Mouse (Mus musculus): ENCODE data around the gene Fam219a.

Gene Fam219a

DNA sequence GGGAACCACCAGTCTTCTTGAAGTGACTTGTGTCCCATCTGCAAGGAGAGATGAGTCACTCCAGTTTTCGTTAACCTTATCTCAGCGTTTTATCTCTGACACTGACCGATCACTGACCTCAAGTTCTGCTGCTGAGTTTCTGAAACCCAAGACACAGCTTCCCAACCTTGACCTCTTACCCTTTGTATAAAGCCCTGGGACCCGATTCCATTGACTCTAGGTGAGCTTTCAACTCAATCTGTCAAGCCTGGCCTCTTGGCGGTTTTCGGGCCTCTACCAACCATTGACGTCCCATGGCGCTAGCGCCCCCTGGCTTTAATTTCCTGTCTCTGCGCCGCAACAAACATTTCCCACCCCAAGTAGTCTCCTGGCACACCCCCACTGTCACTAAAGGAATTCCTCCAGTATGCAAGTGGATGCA is 64.2 kb downstream of the Fam219a start:
- peak; percentile 35 for DNase-seq (ENCODE audit: low spot score)

DNA sequence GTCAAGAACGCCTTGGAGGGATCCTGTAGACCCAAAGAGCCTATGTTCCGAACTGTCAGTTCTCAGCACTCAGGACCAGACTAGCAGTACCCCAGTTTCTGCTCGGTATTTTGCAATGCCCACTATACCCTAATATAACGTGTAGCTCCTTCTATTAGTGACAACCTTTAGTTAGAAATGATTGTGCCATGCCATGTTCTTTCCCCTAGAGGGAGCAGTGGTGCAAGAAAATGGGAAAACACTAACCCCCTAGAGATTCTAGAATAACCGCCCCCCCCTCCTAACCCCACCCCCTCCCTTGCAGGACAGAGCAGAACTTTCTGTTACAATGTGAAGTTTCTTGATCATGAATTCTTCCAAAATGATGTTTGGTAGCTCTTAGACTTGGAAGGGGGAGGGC is 65.0 kb downstream of the Fam219a start:
- no peak for DNase-seq (ENCODE audit: low spot score)

DNA sequence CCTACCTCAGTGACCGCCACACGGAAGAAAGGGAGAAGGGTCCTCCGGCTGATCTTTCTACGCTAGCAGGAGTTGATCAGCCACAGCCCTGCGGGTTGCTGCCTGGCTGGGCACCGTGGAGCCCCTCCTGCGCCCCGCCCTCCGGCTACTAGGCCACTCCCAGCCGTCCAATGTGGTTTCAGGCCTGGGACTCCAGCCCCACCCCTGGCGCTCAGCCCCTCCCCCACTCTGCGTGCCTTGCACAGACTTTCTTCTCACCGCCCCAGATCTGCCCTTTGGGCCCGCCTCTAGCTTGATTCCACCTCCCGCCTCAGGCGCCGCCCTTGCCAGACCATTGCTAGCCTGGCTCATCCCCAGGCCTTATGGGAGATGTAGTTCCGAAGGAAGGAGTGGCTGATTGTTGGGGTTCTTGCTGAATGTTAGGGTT is 66.3 kb downstream of the Fam219a start, which contains the start of gene AI464131:
TSS of gene AI464131 (minus strand) at position 91 of the 427 bp plus-strand sequence.
- DNase-seq (ENCODE audit: low spot score) = peak; percentile 98

DNA sequence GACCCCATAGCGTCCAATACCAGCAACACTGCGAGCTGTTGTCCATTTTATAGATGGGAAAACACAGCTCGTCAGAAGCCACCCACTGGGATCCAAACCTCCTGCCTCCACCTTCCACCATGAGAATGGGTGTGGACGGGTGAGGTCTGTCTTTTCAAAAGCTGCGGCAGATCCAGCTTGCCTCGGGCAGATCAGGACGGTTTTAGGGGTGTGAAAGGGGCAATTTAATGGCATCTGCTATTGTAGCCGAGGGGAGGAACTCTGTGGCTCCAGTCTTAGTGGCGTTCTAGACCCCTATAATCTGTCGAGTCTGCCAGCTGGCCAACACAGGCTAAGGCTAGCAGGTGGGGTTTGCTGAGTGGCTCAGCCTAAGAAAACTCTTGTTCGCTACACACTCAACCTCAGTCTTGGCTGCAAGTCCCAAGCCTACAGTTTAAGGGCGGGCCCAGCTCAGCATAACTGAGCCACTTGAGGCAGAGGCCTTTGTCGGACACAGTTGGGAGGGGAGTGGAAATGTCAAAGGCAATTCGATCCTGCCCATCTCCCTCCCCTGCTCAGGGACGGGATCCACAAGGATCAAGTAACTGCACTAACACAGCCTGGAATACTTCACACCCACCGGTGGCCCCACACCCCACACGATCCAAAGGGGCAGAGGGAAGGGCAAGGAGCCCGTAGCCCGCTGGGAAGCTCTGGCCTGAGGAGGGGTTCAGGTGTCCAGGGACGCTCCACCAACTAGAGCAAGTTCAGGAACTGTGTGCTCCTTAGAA is 67.0 kb downstream of the Fam219a start:
- DNase-seq (ENCODE audit: low spot score) = peak; percentile 77

DNA sequence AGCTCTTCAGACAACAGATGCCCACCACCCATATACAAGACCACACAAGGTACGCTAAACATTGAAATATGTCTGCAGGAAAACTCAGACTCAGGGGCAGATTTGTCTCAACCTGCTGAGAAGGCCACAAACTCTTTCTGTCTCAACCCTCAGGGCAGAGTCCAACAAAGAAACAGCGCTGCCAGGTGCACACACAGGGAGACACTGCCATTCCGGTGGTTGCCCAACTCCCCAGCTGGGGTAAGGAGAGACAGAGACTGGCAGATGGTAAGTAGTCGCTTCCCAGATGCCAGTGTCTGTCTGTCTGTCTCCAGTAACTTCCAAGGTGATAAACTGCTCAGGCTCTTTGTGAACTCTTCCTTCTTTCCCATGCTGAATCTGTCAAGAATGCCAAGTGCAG is 68.6 kb downstream of the Fam219a start:
- no peak for DNase-seq (ENCODE audit: low spot score)

DNA sequence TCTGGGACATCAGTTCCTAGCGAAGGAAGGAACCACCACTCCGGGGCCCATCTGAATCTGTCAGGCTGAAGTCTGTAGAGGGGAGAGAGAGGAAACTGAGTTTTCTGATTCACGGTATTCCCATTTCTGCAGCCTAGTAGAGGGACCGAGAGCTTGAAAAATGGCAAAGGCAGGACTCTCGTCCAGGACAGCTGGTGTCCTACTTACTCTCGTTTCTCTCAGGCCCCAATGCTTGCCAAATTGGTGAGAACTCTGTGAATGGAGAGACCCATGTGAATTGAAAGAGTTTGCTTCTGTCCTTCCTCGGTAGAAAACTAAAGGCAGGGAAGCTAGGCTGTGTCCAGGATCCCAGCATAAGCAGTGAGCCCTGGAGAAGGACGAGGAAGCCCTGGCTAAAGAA is 69.7 kb downstream of the Fam219a start:
- no peak for DNase-seq (ENCODE audit: low spot score)

DNA sequence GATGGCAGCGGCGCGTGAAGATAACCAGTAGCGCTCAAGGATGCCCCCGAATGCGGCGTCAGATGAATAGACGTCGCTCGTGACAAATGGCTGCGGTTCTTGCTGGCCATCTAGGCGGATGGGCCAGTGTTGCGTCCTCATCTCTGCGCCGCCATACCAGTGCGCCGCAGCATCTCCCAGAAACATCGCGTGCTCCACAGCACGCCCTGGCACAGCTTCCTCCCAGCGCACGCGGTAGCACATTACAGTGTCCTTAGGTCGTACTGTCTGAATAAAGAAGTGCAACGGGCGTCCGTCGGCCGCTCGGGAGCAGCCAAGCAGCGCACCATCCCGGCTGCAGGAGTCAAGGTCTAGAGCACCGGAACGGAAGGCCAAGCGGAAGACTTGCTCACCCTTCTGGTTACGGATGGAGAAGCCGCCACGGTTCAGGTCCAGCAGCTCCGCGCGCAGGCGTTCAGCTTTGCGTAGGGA is 70.4 kb downstream of the Fam219a start:
- DNase-seq (ENCODE audit: low spot score) = no peak

DNA sequence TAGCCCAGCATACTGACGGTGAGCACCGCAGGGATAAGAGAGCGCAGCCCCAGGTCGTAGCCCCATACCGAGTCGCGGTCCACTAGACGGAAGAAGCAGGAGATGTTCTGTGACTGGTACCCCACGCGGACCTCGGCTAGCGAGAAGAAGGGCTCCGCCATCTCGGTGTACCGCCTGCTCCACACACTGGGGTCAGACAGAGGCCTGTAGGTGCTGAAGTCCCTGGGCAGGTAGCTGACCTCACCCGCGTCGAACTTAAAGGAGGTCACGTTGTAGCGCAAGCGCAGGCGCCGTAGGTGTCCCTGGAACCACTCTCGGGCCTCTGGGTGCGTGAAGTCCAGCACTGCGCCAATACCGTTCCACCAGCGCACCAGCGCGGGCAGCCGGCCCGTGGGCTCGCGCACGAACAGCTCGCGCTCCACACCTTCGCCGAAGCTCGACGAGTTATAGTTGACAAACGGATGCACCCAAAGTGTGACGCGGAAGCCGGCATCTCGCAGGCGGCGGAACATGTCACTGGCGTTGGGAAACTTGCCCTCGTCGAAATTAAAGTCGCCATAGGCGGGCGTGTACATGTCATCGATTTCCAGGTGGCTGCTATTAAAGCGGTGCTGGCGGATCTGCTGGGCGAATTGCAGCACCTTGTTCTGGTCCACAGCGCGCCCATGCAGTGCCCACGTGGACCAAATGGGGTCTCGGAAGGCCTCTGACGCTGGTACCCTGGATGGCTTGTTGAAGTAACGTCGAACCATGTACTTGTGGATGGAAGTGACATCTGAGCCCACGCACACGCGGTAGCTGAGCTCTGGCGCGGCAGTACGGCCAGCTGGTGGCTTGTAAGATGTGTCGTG is 71.1 kb downstream of the Fam219a start:
- no peak for DNase-seq (ENCODE audit: low spot score)

DNA sequence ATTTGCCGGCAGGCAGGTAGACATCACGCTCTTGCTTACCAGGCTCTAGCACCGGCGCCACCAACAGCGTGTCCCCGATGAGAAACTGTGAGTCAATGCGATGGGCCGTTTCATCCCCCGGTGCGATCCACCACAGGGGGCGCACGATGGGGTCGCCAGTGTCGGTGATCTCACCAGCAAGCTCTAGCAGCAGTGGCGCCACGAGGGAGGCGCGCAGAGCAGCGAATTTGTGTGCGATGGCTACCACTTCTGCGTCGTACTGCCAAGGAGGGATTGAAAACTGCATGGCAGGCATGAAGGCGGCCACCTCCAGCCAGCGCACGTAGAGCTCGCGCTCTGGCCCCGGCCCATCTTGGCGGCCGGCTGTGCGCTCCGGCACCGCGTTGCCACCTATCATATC is 71.8 kb downstream of the Fam219a start:
- no peak for DNase-seq (ENCODE audit: low spot score)

DNA sequence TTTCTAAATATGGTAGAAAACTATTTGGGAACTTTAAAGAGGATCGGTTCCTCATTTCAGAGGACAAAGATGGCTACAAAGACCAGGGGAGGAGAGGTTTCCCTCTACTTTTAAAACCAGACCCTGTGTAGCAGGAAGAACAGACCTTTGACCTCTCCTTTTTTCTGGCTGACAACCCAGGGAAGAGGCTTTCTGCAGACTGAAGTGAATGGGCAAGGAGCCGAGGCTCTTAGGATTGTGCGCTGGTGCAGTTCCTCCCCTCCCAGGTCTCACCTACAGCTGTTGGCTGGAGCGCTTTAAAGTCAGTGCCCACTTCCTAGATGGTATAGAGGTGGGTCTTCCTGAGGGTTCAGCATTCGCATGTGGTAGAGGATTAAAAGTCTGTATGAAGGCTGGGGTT is 72.3 kb downstream of the Fam219a start:
- DNase-seq (ENCODE audit: low spot score) = no peak

DNA sequence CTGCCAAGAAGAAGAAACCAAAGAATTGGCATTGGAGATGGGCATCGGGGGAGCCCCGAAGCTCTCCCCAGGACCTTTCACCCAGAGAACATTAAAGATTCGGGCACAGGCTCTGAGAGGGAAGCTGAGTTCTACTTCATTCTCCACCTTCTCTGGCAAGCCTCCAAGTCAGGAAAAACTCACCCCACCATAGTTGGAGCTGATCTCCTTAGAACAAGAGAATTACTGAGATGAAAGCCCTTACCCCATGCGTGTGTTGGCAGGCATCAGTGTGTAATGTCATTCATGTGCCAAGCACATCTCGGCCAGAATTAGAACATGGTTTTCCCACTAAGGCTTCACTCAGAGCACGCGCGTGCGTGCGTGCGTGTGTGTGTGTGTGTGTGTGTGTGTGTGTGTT is 73.5 kb downstream of the Fam219a start:
- peak; percentile 36 for DNase-seq (ENCODE audit: low spot score)

DNA sequence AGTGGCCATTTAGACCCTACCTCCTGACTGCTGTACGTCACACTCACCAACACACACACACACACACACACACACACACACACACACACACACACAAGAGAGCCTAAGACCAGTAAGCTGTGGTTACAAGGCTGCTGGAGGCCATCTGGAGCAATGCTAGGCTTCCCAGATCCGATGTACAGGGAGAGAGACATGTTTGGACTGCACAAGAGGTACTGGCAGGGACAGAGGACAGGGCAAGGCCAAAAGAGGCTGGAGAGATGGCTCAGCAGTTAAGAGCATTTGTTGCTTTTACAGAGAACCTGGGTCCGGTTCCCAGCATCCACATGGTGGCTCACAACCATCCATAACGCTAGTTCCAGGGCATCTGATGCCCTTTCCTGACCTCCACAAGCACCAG is 74.3 kb downstream of the Fam219a start:
- DNase-seq (ENCODE audit: low spot score) = no peak

DNA sequence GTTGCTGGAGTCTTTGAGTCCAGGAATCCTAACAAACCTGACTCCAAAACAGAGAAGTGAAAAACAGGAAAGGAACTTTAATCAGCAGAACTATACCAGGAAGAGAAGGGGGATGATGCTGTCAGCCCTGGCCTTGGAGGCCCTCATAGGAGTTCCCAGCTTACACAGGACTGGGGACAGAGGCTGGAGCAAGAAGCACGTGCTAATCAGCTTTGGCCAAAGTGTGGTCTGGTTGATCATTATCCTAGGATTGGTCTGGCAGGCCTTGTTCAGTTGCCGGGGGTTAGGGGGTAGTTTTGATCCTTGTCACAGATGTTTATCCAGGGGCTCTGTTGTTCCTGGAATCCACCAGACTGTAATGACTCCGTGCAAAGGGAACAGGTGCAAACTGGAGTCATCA is 75.0 kb downstream of the Fam219a start:
- DNase-seq (ENCODE audit: low spot score) = no peak

DNA sequence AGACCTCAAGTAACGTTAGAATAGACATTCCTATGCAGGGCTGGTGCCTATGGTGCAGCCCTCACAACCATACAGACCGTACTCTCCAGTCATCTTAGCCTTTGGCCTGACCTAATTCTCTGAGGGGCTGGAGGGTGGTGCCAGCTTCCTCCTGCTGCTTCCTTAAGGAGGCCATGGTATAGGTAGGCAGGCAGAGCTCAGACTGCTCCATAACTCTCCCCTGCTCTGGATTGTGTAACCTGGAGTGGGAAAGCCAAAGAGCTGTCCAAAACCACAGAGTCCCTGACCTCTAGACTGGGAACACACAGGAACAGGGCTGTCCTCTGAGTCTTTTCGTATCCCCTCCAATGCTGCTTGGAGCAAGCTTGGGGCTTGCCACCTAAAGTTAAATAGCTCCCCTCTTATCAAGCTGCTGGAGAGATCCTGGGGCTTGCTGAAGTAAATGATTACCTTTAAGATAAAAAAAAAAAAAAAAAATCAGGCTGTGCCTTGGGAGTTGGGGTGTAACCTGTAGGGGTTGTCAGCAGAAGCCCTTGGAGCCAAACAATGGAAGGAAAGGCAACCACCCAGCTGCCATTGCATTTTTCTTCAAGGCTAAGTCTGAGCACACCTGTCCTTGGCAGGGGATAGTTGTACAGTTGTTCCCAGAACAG is 75.7 kb downstream of the Fam219a start:
- DNase-seq (ENCODE audit: low spot score) = peak; percentile 81

DNA sequence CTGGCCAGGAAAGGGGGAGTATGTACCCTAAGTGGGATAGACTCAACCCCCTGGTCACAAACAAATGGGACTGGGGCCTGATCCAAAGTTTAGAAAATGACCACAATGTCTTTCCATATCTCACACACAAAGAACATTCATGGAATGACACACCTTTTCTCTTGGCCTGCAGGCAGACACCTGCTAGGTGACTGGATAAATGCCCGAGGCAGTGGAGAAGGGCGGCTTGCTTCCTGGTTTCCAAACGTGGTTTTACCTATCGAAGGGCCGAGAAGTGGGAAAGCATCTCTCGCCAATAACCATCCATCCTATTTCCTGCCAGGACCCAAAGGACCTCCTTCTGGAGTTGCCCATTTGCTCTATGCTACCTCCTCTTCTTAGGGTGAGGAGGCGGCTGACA is 76.4 kb downstream of the Fam219a start:
- no peak for DNase-seq (ENCODE audit: low spot score)

DNA sequence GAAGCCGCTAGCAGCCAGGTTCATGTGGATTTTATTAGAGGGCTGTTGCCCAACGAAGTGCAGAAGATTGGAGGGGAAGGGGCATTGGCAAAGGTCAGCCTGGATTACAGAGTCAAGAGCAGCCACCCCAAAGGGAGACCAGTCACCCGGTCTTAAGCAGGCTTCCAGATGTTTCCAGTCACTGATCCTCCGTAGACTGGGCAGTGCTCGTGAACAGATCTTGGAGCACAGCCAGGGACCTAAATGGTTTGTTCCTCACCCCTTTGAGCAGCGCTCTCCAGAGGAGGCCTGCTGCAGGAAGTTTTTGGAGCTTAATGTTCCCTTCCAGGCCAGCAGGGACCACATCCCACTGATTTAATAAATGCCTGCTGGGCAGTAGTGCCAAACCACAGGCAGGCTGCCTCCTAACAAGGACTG is 87.7 kb downstream of the Fam219a start:
- DNase-seq (ENCODE audit: low spot score) = peak; percentile 75

DNA sequence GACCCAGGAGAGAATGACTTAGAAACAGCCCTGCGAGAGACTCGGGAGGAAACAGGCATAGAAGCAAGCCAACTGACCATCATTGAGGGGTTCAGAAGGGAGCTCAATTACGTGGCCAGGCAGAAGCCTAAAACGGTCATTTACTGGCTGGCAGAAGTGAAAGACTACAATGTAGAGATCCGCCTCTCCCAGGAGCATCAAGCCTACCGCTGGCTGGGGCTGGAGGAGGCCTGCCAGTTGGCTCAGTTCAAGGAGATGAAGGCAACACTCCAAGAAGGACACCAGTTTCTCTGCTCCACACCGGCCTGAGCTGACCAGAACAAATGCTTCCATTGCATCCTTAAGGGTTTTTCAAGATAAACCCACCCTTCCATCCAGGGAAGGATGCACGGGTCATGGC is 89.1 kb downstream of the Fam219a start:
- no peak for DNase-seq (ENCODE audit: low spot score)

DNA sequence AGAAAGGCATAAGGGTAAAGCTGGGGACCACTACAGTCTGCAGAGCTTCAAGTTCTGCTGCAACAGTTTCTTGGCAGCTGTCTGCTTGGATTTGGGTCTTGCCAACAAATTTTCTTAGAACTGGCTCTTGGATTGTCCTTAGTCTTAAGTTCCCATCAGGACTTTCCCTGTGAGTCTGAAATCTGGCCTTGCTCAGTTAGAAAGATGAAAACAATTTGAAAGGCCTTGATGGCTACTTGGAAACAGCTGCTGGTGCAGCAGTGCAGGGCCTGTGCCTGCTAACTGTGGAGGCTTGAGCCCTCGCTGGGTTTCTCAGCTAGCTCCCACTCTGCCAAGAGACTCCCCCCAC is 89.9 kb downstream of the Fam219a start:
- peak; percentile 49 for DNase-seq (ENCODE audit: low spot score)

DNA sequence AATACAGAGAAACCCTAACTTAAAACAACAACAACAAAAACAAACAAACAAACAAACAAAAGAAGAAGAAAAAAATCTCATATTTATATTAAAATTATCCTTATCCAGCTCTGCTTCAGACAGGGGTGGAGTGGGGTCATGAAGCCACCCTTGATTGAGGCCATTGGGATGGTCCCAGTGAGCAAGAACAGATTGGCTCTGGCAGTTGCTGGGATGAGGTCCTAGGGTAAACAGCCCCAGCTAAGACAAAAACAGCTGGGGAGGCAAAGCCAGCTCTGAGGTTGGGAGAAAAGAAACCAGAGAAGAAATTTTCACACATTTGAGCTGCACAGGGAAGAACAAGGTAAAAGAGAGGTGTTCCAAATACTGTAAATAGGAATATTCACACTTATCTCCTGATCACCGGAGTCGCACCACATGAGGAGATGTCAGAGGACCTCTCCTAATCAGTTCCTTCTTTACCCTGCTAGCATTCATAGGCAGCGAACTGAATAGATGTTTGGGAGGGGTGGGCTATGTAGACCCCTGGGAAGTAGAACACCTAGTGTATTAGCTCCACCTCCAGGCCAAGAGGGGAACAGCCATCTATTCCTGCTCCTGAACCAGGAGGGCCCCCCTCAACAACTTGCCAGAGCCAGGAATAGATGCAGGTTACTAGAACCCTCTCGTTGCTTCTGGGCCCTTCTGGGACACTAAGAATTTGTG is 90.4 kb downstream of the Fam219a start:
- no peak for DNase-seq (ENCODE audit: low spot score)

DNA sequence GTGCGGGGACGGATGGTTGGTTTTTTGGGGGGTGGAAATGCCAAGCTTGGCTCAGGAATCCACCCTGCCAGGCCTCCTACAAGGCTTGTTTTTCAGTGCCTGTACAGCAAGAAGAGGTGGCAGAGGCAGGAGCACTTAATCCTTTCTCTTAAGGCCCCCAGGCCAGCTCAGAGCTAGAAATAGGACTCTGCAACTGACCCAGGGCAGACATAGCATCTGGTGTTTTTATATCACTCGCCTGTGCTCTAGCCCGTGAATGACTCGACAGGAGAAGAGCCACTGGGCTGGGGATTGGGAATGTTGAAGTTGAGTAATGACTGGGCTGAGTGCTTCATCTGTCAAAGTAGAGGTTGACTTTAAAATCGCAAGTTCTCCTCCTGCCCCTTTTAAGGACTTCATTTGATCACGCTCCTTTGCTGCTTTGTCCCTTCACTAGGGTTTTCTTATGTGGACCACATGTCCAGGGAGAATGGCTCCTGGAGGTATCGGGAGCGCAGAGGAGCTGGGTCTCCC is 91.6 kb downstream of the Fam219a start:
- no peak for DNase-seq (ENCODE audit: low spot score)

DNA sequence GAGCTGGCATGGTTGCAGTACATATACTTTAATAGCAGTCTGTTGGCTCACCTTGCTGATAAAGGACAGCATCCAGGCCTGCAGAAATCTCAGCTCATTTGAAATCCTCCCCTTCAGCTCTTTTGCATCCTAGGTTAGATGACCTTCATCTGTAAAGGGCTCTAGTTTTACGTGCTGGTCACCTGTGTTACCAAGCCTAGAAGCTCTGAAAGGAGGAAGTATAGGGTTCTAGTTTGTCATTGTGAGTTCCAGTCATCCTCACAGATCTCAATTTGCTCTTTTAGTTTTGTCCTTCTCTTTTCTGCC is 98.0 kb downstream of the Fam219a start:
- DNase-seq (ENCODE audit: low spot score) = no peak

All from lung, postnatal 25 days (tissue).